Mouse (Mus musculus): Measurements from ENCODE around the gene Zim1. TPM values are rescaled to one million over a fixed set of nuclear protein-coding genes. Genes with fewer than 3 reads are reported as not detected.

The Zim1 gene
- polyA plus RNA-seq, 1 experiment from 2014 or later = 5.7 TPM

- no peak overlapping the region for H3K4me2 ChIP-seq
- no peak overlapping the region for H3K4me3 ChIP-seq (replicated peaks)
- 95% methylated on average over 3 of the region's 3 CpGs for WGBS
- no peaks in the 10 kb centered on the region for H3K4me1 ChIP-seq
- H3K9me3 ChIP-seq (replicated peaks) = no peaks in the 10 kb centered on the region
- H3K27ac ChIP-seq (replicated peaks) = no peak overlapping the region
- H3K27me3 ChIP-seq (replicated peaks) = no peaks in the 10 kb centered on the region
- no peaks in the 10 kb centered on the region for H3K36me3 ChIP-seq
- ATAC-seq (ENCODE audit: low FRiP score) = no peak
- no peak overlapping the region for H3K9ac ChIP-seq (replicated peaks)
These were observed 50.4 kb downstream of the Zim1 start for GRCm38 (mm10) chr7:6645821-6646220.

GRCm38 (mm10) chr7:6638076-6638475 is 58.2 kb downstream of the Zim1 start:
- ATAC-seq (ENCODE audit: low FRiP score) = no peak
- Histone ChIP-seq H3K9me3 (replicated peaks) (no peaks in the 10 kb centered on the region), H3K9ac (replicated peaks) (no peak overlapping the region), H3K27me3 (replicated peaks) (no peaks in the 10 kb centered on the region), H3K4me3 (replicated peaks) (no peak overlapping the region), H3K27ac (replicated peaks) (no peak overlapping the region), H3K4me2 (no peak overlapping the region), H3K4me1 (no peaks in the 10 kb centered on the region), H3K36me3 (no peaks in the 10 kb centered on the region)
- WGBS = 95% methylated on average over 4 of the region's 4 CpGs

GRCm38 (mm10) chr7:6636741-6637140 is 59.5 kb downstream of the Zim1 start:
- 92% methylated on average over 4 of the region's 4 CpGs for WGBS
- Histone ChIP-seq H3K4me2 (no peak overlapping the region), H3K4me3 (replicated peaks) (no peak overlapping the region), H3K4me1 (no peaks in the 10 kb centered on the region), H3K9ac (replicated peaks) (no peak overlapping the region), H3K27ac (replicated peaks) (no peak overlapping the region), H3K36me3 (no peaks in the 10 kb centered on the region), H3K27me3 (replicated peaks) (no peaks in the 10 kb centered on the region), H3K9me3 (replicated peaks) (0 out of 2 replicates have a peak, but pooled peaks cover 3% of the 10 kb centered on the region)
- ATAC-seq (ENCODE audit: low FRiP score) = no peak

- H3K4me1 ChIP-seq = no peaks in the 10 kb centered on the region
- H3K4me3 ChIP-seq (replicated peaks) = no peak overlapping the region
- no peak overlapping the region for H3K27ac ChIP-seq (replicated peaks)
- H3K4me2 ChIP-seq = no peak overlapping the region
- ATAC-seq (ENCODE audit: low FRiP score) = no peak
- no peaks in the 10 kb centered on the region for H3K36me3 ChIP-seq
- 0 out of 2 replicates have a peak, but pooled peaks cover 5% of the 10 kb centered on the region for H3K9me3 ChIP-seq (replicated peaks)
- no peak overlapping the region for H3K9ac ChIP-seq (replicated peaks)
- no peaks in the 10 kb centered on the region for H3K27me3 ChIP-seq (replicated peaks)
- WGBS = 81% methylated on average over 3 of the region's 3 CpGs
These were observed 60.4 kb downstream of the Zim1 start for GRCm38 (mm10) chr7:6635831-6636230.

Other genes starting within 250 kb of the Zim1 start
- 0.03 TPM in 1 of 2 replicates, not detected in the other for gene Olfr1336, start 240.3 kb downstream of the Zim1 start, polyA plus RNA-seq (2015; fragmentation: Nextera tagmentation; extraction: Ambion mirVana)
- gene Olfr1346, start 229.3 kb downstream of the Zim1 start, polyA plus RNA-seq (2015; fragmentation: Nextera tagmentation; extraction: Ambion mirVana) = not detected in 2 replicates
- not detected in 2 replicates for gene Olfr5, start 209.5 kb downstream of the Zim1 start, polyA plus RNA-seq (2015; fragmentation: Nextera tagmentation; extraction: Ambion mirVana)
- not detected in 2 replicates for gene Olfr1347, start 196.7 kb downstream of the Zim1 start, polyA plus RNA-seq (2015; fragmentation: Nextera tagmentation; extraction: Ambion mirVana)
- not detected in 2 replicates for gene Olfr1348, start 187.7 kb downstream of the Zim1 start, polyA plus RNA-seq (2015; fragmentation: Nextera tagmentation; extraction: Ambion mirVana)
- not detected in 2 replicates for gene Olfr1349, start 173.5 kb downstream of the Zim1 start, polyA plus RNA-seq (2015; fragmentation: Nextera tagmentation; extraction: Ambion mirVana)
- not detected in 2 replicates for gene Olfr1350, start 131.6 kb downstream of the Zim1 start, polyA plus RNA-seq (2015; fragmentation: Nextera tagmentation; extraction: Ambion mirVana)
- 103 and 104 TPM in 2 replicates for gene Peg3, start 34.0 kb upstream of the Zim1 start, polyA plus RNA-seq (2015; fragmentation: Nextera tagmentation; extraction: Ambion mirVana)
- gene Usp29, start 34.1 kb upstream of the Zim1 start, polyA plus RNA-seq (2015; fragmentation: Nextera tagmentation; extraction: Ambion mirVana) = 25.6 and 32.1 TPM in 2 replicates